Mouse (Mus musculus) liver, postnatal 0 days (tissue): ENCODE measurements at regions not wholly inside any gene's neighbourhood (a gene's known extent, or its start where the extent isn't known, plus 50 kb on each side); places are given as distances from the start of the nearest gene placed in this dataset.

ENCODE experiments used
- CTCF ChIP-seq: sonication (generic); IDR thresholded peaks from 2 replicates; pipeline ENCODE4 v1.5.1; 2016; ENCODE audit warnings: antibody characterized with exemption, low read depth
- EP300 ChIP-seq: IDR thresholded peaks from 2 replicates; pipeline ENCODE4 v1.6.1; 2016; ENCODE audit warnings: antibody characterized with exemption, low read depth, mild to moderate bottlenecking

DNA sequence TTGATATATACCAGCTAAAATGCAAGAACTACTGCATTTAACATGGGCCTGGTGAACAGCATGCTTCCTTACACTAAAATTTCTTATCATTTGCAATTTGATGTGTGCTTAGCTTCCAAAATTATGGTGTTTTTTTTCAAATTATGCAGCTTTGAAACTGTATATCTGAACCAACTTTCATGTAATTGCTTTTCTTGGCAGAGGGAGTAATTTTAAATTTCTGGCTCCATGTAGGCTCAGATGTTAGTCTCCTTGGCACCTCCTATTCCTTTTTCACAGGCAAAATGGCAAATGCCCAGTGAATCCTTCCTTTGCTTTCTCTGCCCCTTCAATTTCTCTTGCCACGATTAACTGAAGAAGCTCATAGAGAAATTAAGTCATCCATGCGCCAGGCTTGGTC is 61.1 kb upstream of the Tmtc1 start:
- no peak for TF ChIP-seq CTCF
- no peak for TF ChIP-seq EP300
